Mouse (Mus musculus) thymus, postnatal 0 days (tissue): ENCODE measurements around the gene Gucy2d. TPM values are rescaled to one million over a fixed set of nuclear protein-coding genes. Genes with fewer than 3 reads are reported as not detected.
A peak's percentile ranks its signal among the peaks of the same experiment; 100 is the strongest.

Source experiments
- DNase-seq: peaks from one replicate; pipeline ENCODE4 v3.0.0-alpha.2; 2015; ENCODE audit warnings: low spot score
- polyA plus RNA-seq: library from polyadenylated mRNA; unstranded; fragments of >200 nt; fragmentation: Nextera tagmentation; extraction: Ambion mirVana; gene quantifications from 2 replicates; pipeline ENCODE4 v1.2.1, GENCODE M21; 2015

The Gucy2d gene
- polyA plus RNA-seq, 1 experiment from 2014 or later: not detected

DNA sequence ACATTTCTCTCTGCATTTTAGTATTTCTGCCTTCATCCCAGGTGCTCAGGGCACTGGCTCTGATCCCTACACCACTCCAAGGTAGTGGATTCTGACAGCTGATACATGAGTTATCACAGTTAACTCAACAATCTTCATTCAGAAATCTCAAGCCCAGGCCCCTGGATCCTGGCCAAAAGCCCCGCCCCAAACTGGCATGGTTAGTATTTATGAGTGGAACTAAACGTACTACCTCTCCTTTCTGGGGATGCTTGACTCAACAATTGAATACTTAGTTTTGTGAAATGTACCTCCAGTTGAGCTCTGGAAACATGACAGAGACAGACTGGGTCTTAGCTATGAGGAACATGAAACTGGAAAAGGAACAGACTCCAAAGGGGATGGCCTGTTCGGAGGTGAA lies 6.7 kb downstream of the Gucy2d start:
- DNase-seq: no peak

- DNase-seq: peak; percentile 66
Measured at GRCm38 (mm10) chr7:98447585-98448308, 7.5 kb downstream of the Gucy2d start.

GRCm38 (mm10) chr7:98448309-98448630 lies 8.1 kb downstream of the Gucy2d start:
- no peak for DNase-seq

- DNase-seq: no peak
Measured at GRCm38 (mm10) chr7:98449696-98450095, 9.5 kb downstream of the Gucy2d start.

DNA sequence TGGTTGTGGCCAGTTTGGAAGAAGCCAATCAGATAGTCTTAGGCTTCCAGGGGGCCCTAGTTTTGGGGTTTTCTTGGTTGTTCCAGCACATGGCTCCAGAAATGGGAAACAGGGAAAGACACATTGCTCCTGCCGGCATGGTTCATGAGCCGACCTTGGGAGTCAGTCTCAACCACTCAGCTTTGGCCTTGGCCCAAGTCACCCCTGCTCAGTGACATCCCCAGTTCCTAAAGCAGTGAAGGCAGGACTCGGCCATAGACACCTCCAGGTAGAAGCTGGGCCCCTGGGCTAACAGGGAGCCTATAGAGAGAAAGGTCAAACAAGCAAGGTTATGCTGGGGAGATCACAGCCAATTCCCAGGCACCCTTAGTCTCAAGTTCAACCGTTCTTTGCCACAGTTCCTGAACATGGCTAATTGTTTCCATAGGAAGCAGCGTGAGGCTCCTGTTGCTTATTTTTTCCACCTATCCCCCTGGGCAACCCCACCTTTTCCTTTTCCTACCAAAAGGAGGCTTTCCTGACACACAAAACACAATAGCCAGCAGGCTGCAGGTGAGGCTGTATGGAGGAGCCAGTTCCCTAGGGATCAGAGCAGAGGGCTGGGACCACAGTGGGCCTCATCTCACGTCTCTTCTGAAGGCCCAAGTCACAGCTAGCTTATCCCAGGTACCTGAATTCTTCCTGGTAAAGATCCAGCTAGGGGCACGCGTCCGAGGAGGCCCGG lies 14.3 kb downstream of the Gucy2d start:
- no peak for DNase-seq

GRCm38 (mm10) chr7:98460319-98460718 lies 20.1 kb downstream of the Gucy2d start:
- DNase-seq: no peak

DNA sequence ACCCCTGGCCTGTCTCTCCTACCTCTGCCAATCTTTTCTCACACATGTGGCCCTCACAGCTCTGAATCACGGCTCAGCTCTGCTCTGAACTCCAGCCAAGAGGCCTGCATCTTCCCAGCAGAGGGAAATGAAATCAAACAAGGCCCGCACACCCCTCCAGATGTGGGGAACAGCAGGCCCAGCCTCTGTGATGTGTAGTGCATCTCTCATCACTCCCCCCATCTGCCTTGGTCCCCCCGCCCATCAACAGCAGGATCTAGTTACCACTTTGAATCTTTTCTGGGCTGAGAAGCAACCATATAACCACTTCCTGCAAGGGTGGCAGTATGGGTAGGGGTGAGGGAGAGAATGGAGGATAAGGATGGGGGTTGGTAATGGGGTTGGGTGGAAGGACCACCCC lies 28.9 kb downstream of the Gucy2d start:
- peak; percentile 85 for DNase-seq

DNA sequence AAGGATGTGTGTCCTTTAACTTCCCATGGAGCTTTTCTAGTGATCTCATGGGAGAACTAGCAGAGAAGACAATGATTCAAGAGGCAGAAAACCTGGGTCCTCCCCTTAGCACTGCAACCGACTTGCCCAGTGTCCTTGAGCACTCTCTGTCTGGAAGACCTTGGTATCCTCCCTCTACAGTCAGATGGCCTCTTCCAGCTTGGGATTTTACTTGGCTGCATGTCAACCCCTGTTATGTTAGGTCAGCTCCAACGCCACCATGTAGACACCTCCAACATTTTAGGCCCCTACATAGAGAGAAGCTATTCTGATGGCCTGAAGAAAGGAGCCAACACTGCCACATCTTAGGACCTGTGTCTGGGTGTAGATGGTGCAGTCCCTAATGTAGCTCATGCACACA lies 32.3 kb downstream of the Gucy2d start:
- DNase-seq: no peak

GRCm38 (mm10) chr7:98474558-98474957 lies 34.3 kb downstream of the Gucy2d start:
- no peak for DNase-seq

GRCm38 (mm10) chr7:98477153-98477552 lies 36.9 kb downstream of the Gucy2d start:
- DNase-seq: no peak

GRCm38 (mm10) chr7:98480481-98480880 lies 40.3 kb downstream of the Gucy2d start:
- DNase-seq: no peak

GRCm38 (mm10) chr7:98481066-98481734 lies 41.0 kb downstream of the Gucy2d start:
- peak; percentile 81 for DNase-seq

- no peak for DNase-seq
Measured at GRCm38 (mm10) chr7:98481861-98482260, 41.6 kb downstream of the Gucy2d start.

DNA sequence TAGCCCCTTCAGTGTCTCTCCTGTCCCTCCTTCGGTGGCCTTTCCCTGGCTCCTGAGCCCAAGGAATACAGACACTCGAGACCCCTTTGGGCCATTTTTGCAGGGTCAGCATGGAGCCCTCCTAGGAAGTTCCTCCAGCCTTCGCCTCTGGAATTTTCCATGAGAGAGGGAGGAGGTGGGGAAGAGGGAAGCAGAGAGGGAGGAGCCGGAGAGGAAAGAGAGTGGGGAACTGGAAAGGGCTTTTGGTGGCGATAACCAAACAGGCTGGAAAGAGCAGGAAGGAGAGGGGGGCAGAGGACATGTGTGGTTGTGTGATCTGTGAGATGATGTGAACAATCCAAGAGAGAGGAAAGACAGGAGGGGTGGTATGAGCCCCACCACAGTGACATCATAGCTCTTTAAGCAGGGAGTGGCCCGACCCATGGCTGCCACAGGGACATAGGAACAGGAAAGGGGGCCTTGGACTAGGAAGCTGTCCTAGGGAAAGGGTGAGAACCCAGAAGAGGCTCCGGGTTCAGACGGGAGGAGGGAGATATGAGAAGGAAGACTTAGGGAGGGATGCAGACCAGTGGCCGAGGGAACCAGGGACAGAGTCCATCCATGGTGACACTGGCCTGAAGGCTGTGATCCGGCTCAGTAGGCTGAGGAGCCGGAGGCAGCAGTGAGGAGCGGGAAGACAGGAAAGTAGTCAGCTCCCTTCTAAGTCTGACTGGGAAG lies 42.5 kb downstream of the Gucy2d start:
- no peak for DNase-seq

- no peak for DNase-seq
Measured at GRCm38 (mm10) chr7:98483268-98483607, 43.0 kb downstream of the Gucy2d start.

- no peak for DNase-seq
Measured at GRCm38 (mm10) chr7:98484878-98485277, 44.7 kb downstream of the Gucy2d start.

GRCm38 (mm10) chr7:98485508-98485907 lies 45.3 kb downstream of the Gucy2d start:
- DNase-seq: no peak

GRCm38 (mm10) chr7:98486471-98486917 lies 46.3 kb downstream of the Gucy2d start:
- DNase-seq: peak; percentile 87

DNA sequence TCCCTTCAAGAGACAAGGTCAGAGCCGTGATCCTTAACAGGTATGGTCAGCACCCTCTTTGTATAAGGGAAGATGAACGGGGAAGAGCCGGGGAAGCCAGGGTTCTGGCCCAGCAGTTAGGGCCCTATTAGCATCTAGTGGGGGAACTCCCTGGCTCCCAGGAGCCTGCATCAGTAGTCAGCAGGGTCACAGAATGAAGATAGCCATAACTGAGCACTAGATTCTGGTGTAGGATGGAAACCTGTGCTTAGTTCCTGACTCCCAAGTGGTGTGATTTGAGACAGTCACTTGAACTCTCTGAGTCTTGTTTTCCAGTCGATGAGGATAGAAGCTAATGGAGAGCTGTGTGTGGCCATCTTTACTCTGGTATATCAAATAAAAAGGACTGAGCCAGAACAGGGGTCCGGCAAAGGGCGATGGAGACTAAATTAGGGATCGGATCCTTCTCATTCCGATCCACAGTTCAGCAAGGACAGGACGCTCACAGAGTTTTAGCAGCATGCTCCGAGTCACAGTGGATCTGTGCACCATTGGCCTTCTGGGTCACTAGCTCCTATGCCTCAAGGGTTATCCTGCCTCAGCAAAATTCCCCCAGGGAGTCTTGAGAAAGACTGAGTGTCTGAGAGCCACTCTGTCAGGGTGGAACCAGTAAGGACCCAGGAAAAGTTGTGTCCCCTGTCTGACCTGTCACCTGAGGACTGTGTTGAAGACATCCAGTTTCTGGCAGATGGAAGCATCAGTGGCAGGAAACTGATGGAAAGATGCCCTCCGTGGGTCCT lies 47.2 kb downstream of the Gucy2d start:
- DNase-seq: no peak

GRCm38 (mm10) chr7:98488398-98489130 lies 48.3 kb downstream of the Gucy2d start:
- DNase-seq: peak; percentile 80
